Mouse (Mus musculus) stomach, embryonic 15.5 days (tissue): Measurements from ENCODE around the gene E2f1. TPM values are rescaled to one million over a fixed set of nuclear protein-coding genes. Genes with fewer than 3 reads are reported as not detected.

Experiments used
- ATAC-seq: fragments of 200-750 bp; cut with Nextera tagmentation; 2 replicates; pipeline ENCODE4 v1.8.0; 2017; ENCODE audit warnings: low read depth, moderate number of reproducible peaks, moderate TSS enrichment; ENCODE audit not compliant: insufficient read depth, low FRiP score
- H3K27ac ChIP-seq: fragments of 300-500 bp; sonication (generic); 2 replicates; pipeline ENCODE4 v1.5.1; 2015; ENCODE audit warnings: mild to moderate bottlenecking, inconsistent platforms
- H3K27me3 ChIP-seq: fragments of 300-500 bp; sonication (generic); replicated peaks from 2 replicates; pipeline ENCODE4 v1.6.1; 2015; ENCODE audit warnings: inconsistent platforms
- H3K36me3 ChIP-seq: fragments of 300-500 bp; sonication (generic); 2 replicates; pipeline ENCODE4 v1.6.1; 2015; ENCODE audit warnings: inconsistent platforms
- H3K4me1 ChIP-seq: fragments of 300-500 bp; sonication (generic); 2 replicates; pipeline ENCODE4 v1.6.1; 2015; ENCODE audit warnings: inconsistent platforms
- H3K4me2 ChIP-seq: fragments of 300-500 bp; sonication (generic); 2 replicates; pipeline ENCODE4 v1.6.1; 2015; ENCODE audit warnings: mild to moderate bottlenecking, inconsistent platforms
- H3K4me3 ChIP-seq: fragments of 300-500 bp; sonication (generic); replicated peaks from 2 replicates; pipeline ENCODE4 v1.5.1; 2015; ENCODE audit warnings: inconsistent platforms
- H3K9ac ChIP-seq: fragments of 300-500 bp; sonication (generic); 2 replicates; pipeline ENCODE4 v1.6.1; 2015; ENCODE audit warnings: inconsistent platforms
- H3K9me3 ChIP-seq: fragments of 300-500 bp; sonication (generic); 2 replicates; pipeline ENCODE4 v1.6.1; 2016; ENCODE audit warnings: inconsistent platforms
- WGBS: fragments of 180-500 bp; shearing (Covaris S2); methylation state at CpG from one replicate; pipeline ENCODE4 v1.1.7; 2015; 5-methylcytosine and 5-hydroxymethylcytosine counted together
- polyA plus RNA-seq: library from polyadenylated mRNA; unstranded; fragments of >200 nt; fragmentation: Nextera tagmentation; extraction: Ambion mirVana; gene quantifications from 2 replicates; pipeline ENCODE4 v1.2.1, GENCODE M21; 2015

E2f1 gene
- polyA plus RNA-seq, 1 experiment from 2014 or later = 20.2 TPM

DNA sequence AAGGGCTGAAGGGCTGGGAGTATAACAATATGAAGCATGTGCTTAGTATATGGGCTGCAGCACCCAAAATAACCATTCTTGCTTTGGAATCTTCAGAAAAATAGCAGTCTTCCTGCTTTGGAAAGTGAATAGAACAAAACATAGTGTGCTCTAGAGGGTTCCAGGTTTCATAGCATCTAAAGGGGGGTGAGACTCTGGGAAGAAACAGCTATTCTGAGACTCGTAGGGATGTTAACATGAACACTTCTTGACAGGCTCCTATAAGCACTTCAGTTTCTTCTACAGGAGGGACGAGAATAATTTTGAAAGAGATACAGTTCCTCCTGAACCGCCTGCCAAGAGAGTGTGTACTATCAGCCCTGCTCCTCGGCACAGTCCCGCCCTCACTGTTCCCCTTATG lies 52.3 kb downstream of the E2f1 start:
- Histone ChIP-seq H3K36me3 (0 out of 2 replicates have a peak, but pooled peaks cover 6% of the 10 kb centered on the region), H3K4me3 (no peak overlapping the region), H3K9ac (no peak overlapping the region), H3K4me2 (no peak overlapping the region), H3K4me1 (no peaks in the 10 kb centered on the region), H3K9me3 (no peaks in the 10 kb centered on the region), H3K27ac (no peak overlapping the region), H3K27me3 (no peaks in the 10 kb centered on the region)
- no peak for ATAC-seq
- WGBS = 82% methylated on average over 5 of the region's 5 CpGs

DNA sequence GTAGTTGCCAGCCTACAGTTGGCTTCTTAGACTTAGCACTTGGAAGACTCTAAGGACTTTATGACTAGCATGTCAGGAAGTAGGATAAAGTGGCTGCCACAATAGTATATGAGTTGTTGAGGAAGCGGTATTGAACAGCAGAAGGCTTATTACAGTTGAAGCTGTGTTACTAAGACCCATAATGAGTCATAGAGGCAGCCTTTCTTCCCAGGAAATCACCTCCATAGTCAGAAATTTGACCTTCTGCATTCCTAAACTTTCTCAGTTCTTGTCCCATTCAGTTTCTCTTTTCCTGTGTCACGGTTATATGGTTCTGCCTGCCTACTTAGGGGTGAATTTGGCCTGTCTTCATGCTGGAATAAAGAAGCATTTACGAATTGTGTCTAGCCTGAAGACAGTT lies 52.7 kb downstream of the E2f1 start:
- H3K27ac ChIP-seq = no peak overlapping the region
- no peaks in the 10 kb centered on the region for H3K4me1 ChIP-seq
- H3K9ac ChIP-seq = no peak overlapping the region
- H3K4me3 ChIP-seq = no peak overlapping the region
- no peaks in the 10 kb centered on the region for H3K9me3 ChIP-seq
- H3K27me3 ChIP-seq = no peaks in the 10 kb centered on the region
- WGBS = 80% methylated on average over 3 of the region's 3 CpGs
- no peak overlapping the region for H3K4me2 ChIP-seq
- no peak for ATAC-seq
- 0 out of 2 replicates have a peak, but pooled peaks cover 5% of the 10 kb centered on the region for H3K36me3 ChIP-seq

DNA sequence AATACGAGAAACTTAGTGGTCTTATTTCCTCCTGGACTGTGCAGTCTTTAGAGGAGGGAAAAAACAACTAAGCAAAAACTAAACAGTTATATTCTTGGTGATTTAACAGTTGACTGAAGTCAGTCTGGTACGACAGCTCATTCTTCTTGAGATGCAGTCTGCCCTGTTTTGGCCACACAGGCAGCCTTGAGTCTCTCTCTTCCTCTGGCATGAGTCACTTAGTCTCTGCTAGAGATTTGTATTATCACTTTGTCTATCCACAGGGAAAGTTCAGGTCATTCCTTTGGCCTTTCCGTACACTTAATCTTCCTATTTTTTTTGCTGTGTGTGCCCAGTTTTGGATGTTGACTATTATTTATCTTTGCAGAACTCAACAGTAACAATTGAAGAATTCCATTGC lies 59.6 kb downstream of the E2f1 start:
- H3K4me1 ChIP-seq = no peaks in the 10 kb centered on the region
- no peak overlapping the region for H3K4me2 ChIP-seq
- no peaks in the 10 kb centered on the region for H3K27me3 ChIP-seq
- no peak for ATAC-seq
- WGBS = 87% methylated on average over 3 of the region's 3 CpGs
- no peak overlapping the region for H3K9ac ChIP-seq
- no peak overlapping the region for H3K4me3 ChIP-seq
- H3K36me3 ChIP-seq = no peaks in the 10 kb centered on the region
- no peak overlapping the region for H3K27ac ChIP-seq
- H3K9me3 ChIP-seq = no peaks in the 10 kb centered on the region

Other genes with a start within 250 kb of the E2f1 start
- gene Cdk5rap1, start 196.9 kb downstream of the E2f1 start, polyA plus RNA-seq = 15.6 and 18.3 TPM in 2 replicates
- gene Snta1, start 161.8 kb downstream of the E2f1 start, polyA plus RNA-seq = 7.3 and 7.5 TPM in 2 replicates
- gene Cbfa2t2, start 133.4 kb downstream of the E2f1 start, polyA plus RNA-seq = 32.1 and 34.7 TPM in 2 replicates
- 0.59 and 1.5 TPM in 2 replicates for gene 1700003F12Rik, start 22.8 kb downstream of the E2f1 start, polyA plus RNA-seq
- gene Actl10, start 18.1 kb downstream of the E2f1 start, polyA plus RNA-seq = 0.12 and 0.37 TPM in 2 replicates
- gene Necab3, start 11.0 kb downstream of the E2f1 start, polyA plus RNA-seq = 2.4 and 2.5 TPM in 2 replicates
- gene Pxmp4, start 33.8 kb upstream of the E2f1 start, polyA plus RNA-seq = 26.8 and 30.2 TPM in 2 replicates
- gene Zfp341, start 43.4 kb upstream of the E2f1 start, polyA plus RNA-seq = 0.83 and 0.88 TPM in 2 replicates
- gene 4930519P11Rik, start 43.5 kb upstream of the E2f1 start, polyA plus RNA-seq = 0.30 and 0.78 TPM in 2 replicates
- gene Chmp4b, start 81.8 kb upstream of the E2f1 start, polyA plus RNA-seq = 35.9 and 40.0 TPM in 2 replicates
- not detected in 2 replicates for gene Gm14214, start 200.1 kb upstream of the E2f1 start, polyA plus RNA-seq
- gene Raly, start 221.2 kb upstream of the E2f1 start, polyA plus RNA-seq = 36.7 and 39.2 TPM in 2 replicates
- 0.57 and 1.3 TPM in 2 replicates for gene a, start 221.5 kb upstream of the E2f1 start, polyA plus RNA-seq